Mouse (Mus musculus): ENCODE measurements around the gene Gm2174.

Gm2174 gene

DNA sequence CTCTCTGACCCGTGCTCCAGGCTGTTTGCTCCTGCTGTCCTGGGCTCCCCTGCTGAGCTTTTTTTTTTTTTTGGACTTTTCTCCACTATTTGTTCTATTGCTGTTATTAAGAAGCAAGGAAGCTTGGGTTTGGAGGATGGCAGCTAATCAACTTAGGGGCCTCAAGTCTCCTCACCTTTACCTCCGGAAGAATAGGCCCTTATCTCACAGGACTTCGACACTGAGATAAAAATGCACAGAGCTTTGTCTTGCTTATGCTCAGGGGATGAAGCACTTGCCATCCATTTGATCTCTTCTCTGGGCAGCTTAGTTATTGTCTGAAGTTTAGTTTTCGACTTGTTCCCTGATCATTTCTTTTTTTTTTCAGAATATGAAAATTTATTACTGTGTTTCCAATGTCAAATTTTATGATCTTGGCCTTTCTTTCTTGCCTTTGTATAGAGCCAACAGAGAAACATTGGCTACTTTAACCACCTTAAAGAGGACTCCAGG lies at the start of gene Gm2174:
Gene Gm2174, plus strand, starts transcription at position 442 of the 492 bp plus-strand sequence.
- DNase-seq = no peak

DNA sequence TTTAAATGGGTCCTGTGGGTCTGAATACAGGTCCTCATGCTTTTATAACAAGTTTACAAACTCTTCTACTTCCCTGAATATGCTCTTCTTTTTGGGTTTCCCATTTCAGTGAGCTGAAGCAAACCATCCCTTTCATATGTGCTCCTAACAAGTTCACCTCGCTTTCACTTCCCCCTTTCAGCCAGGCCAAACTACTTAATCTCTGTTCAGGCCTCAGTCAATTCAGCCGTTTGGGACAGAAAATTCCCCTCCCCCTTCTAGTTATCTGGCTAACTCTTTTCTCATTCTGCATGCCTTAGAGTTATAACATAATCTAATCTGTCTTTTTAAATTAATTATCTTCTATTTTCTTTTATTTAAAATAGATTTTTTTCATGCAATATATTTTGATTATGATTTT lies 43.1 kb upstream of the Gm2174 start:
- no peak for DNase-seq

DNA sequence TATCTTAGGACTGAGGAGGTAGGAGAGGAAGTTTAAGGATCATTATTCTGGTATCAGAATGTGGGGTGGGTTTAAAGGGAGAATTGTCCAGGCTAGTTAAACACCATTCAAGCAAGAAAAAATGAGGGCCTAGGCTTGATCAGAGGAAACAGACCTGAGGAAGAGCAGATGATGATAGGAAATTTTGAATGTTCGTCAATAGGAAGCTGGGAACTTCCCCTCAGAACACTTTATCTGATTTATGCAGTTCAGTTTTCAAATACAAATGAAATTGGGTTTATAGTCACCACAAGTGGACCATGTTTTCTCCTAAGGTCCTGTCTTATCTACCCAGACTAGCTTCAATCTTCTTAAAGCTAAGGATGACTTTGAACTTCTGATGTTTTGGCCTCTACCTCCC lies 42.3 kb upstream of the Gm2174 start:
- DNase-seq = no peak

DNA sequence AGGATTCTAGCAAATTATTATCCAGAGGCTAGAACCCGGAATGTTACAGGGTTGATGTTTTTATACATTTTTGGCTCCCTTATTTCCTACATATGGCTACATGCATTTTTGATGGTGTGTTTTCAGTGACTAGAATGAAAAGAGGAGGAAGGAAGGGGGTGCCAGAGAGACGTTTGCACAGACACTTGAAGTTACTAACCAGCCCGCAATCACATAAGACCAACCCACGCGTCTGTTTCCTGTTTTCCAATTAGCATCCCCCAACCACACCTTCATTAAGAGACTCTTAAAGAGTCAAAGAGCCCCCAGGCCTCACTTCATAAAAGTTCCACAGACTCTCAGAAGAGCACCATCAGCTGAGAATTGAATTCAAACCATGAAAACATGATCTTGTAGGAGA lies 41.6 kb upstream of the Gm2174 start:
- DNase-seq = no peak

DNA sequence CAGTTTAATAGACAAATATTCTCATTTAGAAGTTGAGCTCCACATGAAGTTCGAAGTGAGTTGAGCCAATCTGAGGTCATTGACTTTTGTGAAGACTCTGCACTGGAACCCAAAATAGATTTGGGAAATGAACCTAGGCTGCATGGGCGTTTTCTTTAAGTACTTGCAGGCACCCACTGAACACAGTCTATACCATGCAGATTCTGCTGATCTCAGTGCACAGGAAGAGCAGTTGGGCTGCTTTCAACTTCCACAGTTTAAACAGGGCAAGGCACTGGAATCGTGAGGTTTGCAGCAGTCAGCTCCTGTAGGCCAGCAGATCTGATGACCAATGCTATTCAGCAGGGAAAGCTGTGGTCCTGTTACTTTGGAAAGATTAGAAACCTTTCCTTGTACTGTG lies 31.5 kb upstream of the Gm2174 start:
- DNase-seq = no peak

DNA sequence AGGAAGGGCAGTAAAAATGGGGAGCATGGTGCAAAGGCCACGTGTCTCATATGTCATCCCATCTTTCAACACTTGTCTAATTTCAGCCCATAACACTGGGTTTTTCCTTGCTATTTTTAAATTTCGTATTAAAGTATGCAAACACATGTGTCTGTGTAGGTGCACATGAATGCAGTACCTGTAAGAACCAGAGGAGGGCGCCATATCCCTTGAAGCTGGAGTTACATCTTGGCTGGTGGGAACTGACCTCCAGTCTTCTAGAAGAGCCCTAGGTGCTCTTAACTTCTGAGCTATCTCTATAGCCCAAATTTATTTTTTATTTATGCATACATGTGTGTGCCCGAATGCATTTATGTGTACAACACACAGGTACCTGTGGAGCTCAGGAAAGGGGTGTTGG lies 30.2 kb upstream of the Gm2174 start:
- peak in 1 of 2 experiments; percentile 1 for DNase-seq

DNA sequence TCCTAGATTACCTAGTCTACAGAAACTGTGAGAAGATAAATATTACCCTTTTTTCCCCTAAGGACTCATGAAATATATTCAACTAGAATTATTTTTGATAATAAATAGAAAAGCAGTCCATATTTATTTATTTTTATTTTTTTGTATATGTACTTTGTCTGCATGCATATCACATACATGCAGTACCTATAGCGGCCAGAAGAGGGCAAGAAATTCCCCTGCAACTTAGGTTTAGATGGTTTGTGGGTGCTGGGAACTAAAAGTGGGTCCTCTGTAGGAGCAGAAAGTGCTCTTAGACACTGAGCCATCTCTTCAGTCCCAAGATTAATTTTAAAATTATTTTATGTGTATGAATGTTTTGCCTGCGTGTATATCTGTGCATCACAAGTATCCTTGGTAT lies 17.2 kb upstream of the Gm2174 start:
- no peak for DNase-seq

DNA sequence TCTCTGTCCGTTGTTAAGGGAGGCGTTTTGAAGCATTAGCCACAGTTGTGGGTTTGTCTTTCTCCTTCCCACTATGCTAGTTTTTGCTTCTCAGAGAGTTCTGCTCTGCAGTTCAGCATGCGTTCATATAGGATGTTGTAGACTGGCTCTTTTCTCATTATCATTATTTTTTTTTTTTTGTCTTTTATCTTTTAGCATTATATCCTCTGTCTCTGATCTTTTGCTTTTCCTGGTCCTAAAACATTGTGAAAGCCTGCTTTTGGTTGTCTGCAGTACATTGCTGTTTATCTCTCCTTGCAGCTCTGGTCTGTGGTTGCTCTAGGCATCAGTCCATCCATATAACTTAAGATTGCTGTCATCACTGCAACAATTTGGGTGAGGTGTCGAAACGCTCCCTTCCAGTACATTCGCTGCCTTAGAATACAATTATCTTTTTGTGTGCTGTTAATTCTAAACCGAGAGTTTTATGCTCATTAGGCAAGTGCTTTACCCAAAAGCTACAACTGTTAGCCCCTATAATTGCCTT lies 11.9 kb upstream of the Gm2174 start:
- no peak for DNase-seq

DNA sequence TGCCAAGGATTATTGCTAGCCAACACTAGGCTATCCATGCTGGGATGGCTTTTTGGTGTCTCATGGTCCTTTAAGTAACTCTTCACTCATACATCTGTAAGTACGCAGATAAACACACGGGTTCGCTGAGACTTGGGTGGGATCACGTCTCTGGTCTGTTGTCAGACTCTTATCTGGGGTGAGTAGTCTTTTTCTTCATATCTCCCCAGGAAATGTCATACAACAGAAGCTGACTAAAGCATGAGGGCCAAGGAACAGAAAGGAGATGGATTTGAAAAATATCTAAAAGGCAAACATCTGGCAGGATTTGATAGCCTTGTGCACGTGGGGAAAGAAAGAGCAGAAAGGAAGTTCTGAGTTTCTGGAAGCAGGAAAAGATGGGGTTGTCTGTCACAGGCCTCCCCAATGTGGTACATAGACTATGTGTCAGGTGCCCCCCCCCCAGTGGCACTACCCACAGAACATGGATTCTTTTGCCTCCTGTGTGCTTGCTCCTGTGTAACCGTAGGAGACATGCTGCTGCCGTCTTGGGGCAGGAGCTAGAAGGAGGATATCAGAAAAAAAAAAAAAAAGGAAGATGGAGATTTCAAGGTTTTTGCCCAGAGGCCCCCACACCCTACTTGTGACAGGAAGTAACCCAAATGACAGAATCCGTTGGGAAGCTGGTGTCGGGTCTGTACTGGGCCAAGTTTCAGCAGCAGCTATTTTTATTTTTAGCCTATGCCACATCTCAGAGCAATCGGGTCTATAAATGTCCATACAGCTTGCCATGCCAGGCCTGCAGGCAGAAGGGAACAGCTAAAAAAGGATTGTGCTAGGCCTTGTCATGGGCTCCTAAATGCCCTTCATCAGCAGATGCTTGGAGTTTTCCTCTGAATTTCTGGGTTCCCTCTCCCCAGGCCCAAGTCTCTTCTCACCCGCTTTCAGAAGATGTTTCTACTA lies 1.0 kb upstream of the Gm2174 start:
- no peak for DNase-seq

DNA sequence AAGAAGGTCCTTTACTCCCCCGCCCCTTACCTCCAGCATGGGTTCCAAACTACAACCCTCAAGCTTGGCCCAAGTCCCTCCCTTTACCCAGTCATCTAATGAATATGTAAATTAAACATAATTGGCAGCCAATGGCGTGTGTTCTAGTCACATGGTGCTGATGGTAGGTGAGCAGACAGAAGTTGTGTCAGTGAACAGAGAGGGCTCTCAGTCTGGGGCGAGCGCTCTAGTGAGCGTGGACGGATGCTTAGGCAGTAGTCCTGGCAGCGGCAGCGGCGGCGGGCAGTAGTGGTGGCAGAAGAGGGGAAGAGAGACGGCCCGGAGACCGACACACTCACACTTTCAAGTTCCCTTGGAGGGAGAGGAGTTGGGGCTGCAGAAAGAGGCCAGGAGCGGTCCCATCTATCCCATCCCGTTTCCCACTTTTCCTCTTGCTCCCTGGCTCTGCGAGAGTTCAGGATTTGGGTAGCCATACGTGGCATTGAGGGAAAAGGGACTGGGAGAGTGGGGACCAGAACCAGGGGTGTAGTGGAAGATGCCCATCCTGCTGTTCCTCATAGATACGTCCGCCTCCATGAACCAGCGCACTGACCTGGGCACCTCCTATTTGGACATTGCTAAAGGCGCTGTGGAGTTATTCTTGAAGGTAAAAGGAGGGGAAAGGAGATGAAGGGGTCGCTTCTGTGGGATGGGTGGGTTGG lies 7.1 kb downstream of the Gm2174 start, which contains the start of gene Ints6l:
Gene Ints6l, plus strand, starts transcription at position 187 of the 701 bp plus-strand sequence.
- peak; percentile 64 to 72 for DNase-seq

DNA sequence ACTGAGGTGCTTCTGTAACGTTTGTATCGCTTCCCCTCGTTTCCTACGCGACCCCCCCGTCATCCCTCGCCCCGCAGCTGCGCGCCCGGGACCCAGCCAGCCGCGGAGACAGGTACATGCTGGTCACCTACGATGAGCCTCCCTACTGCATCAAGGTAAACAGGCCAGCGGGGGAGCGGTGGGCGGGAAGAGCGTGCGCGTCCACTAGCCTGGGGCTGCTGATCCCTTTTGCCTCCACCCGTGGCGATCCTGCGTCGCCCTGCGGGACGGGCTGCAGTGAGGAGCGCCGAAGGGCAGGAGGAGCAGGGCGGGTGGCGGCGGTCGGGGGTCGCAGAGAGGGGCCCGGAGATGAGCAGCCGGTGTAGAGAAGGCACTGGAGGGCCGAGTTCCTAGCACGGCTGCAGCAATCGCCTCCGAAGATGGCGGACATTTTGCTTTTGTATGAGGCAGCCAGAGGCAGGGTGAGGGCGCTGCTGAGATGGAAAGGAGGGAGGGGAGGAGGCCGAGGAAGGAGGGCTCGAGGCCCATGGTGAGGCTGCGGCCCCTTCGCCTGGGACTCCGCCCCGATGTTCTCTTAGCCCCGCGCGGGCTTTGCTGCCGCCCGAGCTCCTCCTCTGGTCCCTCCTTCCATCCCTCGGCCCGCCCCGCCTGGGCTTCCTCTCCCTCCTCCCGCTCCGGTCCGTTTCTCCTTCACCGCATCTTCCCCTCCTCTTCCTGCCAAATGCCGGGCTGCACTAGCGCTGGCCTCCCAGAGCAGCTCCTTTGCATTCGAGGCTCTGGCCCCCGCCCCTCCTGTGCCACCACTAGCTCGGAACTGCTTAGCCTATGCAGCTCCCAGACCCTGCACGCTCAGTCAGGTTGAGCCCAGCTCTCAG lies 7.8 kb downstream of the Gm2174 start:
- peak; percentile 75 to 84 for DNase-seq

DNA sequence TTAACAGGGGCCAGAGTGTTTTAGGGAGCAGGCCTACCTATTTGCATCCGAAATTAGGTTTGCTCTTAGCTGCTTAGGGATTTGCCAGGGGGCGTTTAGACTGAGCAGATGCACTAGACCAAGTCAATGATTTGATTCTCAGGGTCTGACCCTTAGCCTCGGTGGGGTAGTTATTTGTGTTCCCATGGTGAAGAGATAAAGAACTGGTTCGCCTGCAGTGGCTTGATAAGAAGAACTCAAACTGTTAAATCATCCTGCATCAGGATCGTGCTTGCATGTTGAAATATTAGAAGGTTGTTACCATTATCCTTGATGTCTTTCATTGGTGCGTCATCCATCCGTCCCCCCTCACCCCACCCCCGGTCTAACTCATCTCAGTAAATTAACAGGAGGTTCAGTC lies 8.6 kb downstream of the Gm2174 start:
- peak in 1 of 2 experiments; percentile 4 for DNase-seq

DNA sequence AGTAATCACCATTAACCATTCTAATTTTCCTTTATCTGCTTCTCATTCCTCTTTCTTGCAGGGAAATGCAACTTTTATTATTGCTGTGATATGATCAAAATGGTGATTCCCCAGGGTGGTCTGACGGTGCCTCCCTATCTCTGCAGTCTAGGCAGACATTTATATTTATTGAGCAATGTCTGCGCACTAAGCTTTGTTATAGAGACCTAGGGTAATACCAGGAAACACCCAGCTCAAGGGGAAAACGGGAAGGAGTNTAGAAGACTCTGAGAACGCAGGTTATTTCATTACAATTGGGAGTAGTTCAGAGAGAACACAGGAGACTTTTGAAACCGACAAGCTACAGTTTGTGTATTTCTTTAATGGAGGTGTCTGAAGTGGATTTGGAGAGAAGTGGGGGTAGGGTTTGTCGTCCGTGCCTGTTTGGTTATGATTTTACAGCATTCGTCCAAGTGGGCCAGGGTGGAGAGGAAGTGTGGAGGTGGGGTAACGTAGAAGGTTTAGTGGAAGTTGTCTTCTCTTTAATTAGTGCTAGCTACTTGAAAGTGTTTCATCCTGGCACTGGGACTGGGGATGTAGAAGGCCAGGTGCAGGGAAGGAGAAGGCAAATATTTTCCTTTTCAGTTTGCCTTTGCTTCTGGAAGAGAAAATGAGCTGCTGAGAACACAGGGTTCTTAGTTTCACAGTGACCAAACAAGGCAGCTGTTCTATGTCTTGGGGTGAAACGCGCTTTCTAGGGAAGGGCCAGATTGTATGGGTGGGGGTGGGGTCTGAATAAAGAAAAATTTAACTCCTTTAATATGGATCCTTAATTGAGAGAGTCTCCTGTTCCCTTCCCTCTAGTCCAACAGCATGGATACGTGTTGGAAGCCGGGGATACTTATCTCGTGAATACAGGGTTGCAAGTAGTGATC lies 14.5 kb downstream of the Gm2174 start:
- DNase-seq = no peak

DNA sequence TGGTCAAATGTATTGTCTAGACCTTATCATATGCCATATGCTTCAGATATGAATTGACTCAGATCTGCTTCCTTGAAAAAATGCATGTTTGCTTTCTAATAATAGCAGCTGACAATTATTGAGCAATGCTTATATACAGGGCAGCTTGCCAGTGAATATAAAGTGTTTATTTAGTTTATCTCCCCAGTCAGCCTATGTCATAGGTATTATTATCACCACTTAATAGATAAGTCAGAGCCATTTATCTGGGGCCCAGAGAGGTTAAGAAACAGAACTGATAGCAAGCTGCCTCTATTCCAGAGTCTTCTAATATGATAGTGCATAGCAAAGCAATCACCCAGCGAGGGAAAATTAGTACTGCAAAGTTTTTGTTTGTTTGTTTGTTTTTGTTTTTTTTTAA lies 17.1 kb downstream of the Gm2174 start:
- DNase-seq = no peak

DNA sequence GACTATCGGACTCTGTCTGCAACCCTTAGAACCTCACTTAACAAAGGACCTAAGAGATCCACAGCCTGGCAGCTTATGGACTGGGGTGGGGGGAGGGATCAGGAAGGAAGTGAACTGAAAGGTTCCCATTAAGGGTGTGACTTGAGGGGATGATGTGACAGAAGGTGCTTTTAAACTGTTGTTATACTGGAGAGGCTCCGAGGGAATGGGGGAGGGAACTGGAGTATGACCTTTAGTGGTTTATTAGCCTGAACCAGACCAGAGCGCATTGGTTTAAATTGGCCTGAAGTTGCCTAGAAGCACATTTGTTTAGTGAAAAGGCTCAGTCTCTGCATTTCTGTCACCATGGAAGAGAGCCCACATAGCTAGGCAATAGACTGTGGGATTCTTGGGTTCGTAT lies 19.9 kb downstream of the Gm2174 start:
- DNase-seq = no peak

DNA sequence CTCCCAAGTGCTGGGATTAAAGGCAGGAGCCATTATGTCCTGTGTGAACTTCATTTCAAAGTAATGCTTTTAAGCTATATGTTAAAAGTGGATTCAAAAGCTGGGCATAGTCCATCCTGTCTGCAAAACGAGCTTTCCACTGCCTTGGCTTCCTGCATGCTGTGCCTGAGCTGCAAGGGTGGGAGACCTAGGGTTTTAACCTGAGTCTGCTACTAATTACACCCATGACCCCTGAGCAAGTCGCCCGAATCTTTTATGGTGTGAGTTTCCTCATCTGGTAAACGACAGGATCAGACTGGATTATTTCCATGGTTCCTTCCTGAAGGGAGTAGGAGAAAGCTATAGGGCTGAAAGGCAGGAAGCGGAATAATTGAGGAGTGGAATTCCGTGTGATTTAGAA lies 20.7 kb downstream of the Gm2174 start:
- no peak for DNase-seq

DNA sequence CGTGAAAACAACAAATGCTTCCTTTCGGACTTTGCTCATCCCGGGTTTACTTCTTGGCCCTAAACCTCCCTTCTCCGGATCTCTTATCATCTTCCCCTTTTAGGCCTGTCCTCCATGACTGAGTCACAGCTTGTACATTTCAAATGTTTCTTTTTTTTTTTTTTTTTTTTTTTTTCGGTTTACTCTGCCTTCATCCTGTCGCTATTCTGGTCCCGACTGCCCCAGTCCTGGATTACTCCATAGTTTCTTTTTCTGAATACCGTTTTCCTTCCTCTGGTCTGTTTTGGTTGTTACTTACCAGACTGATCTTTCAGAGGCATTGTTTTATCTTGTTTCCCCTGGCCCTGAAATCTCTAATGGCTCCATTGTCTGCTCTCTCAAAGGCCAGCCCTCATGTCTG lies 26.3 kb downstream of the Gm2174 start:
- no peak for DNase-seq

DNA sequence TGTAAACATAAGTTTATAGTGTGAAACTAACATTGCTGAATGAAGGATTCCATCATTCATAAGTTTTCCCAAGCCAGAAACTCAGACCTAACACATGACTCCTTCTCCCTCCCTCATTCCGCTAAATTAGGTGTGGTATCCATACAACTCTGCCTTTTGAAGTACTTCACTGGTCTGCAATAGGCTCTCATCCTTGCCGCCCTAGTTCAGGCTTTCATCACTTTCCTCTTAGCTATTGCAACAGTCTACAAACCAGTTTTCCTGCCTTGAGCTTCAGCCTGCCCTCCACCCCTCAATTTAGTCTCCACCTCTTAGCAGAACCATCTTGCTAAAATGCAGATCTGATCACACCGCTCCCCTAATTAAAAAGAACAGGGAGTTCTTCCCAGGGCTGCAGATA lies 29.8 kb downstream of the Gm2174 start:
- no peak for DNase-seq

DNA sequence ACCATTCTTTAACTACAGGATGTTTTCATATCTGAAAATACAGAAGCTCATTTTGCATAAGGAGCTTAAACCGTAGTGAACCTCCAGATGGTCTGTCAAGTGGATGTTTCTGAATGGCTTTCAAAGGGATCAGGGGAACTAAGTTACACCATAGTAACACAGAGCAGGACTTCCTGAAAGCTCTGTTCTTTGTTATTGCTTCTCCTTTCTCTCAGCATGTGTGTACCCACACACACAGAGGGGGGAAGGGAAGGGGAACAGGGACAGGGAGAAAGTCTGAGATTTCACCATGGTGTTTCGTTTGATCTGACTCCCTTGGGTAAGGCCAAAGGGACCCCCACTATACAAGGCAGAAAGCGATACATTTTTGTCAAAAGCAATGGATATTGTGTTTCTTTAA lies 34.1 kb downstream of the Gm2174 start:
- no peak for DNase-seq

DNA sequence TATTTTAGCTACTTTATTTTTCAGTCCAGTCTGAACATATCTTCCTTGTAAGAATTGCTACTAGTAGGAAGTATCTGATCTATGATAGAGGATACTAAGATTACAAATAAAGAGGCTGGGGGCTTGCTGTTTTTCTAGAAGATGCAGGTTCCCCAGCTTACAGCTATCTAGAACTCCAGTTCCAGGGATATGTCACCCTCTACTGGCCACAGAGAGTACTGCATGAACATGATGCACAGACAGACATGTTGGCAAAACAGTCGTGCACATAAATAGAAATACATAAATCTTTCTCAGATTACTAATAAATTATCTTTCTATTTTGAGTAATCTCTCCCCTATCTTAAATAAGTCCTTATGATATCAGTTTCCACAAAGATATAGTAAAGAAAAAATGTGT lies 42.0 kb downstream of the Gm2174 start:
- peak; percentile 14 to 66 for DNase-seq

DNA sequence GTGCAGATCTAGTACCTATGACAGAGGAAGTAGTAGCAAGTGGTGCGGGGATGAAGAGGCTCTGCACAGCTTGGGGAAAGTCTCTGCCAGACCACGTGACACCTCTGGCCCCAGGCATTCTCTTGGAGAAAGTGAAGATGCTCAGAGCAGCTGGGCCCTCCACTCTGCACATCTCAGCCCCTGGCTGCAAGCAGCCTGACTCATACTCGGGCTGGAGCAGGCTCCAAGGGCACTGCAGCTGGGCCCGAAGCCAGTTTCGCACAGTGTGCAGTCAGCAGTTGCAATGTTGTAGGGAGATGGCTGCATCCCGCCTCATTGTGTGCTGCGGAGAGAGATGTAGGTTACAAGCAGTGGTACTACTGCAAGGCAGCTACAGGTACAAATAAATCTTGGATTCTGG lies 49.5 kb downstream of the Gm2174 start:
- DNase-seq = no peak
